Mouse (Mus musculus) ZHBTc4 (cell line): ENCODE results near the gene Gm38392.

ENCODE experiments used
- DNase-seq: peaks from one replicate; pipeline ENCODE4 v3.0.0-alpha.2; 2011; ENCODE audit warnings: low read depth, low spot score

The Gm38392 gene

DNA sequence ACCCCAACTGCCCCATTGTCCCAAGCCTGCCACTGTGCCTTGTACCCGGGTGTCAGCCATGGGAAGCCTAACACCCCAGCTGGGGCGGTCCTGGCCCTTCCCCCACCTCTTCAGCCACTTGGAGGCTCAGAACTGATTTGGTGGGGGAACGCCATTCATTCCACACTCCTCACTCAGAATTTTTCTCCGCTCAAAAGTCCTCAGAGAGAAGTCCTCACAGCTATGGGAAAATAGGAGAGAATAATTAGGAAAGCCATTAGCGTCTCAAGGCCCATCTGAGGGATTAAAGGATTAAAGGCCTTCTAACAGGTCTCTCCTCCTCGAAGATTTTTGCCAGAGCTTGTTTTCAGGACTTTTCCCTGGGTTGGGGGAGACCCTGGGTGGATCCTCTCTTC lies 49.9 kb downstream of the Gm38392 start:
- no peak for DNase-seq

- no peak for DNase-seq
Observed at GRCm38 (mm10) chr3:88235616-88236015, 51.4 kb downstream of the Gm38392 start.

DNA sequence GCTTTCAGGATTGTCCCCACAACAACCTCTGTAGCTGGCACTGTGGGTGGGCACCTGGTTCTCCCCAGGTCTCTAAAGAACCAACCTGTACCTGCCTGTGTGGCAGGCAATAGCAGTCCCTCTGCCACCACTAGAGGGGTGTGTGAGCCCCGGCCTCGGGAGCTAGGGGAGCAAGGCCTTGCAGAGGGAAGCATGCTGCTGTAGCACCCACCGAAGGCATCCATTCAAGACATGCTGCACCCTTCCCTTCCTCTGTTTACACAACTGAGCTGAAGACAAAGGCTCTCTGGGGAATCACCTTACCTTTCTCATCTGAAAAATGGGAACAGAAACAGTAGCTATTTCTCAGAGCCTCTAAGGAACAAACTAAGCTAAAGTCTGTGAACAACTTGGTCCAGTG lies 51.8 kb downstream of the Gm38392 start:
- DNase-seq: peak; percentile 60

- DNase-seq: no peak
Observed at GRCm38 (mm10) chr3:88234041-88234440, 53.0 kb downstream of the Gm38392 start.

DNA sequence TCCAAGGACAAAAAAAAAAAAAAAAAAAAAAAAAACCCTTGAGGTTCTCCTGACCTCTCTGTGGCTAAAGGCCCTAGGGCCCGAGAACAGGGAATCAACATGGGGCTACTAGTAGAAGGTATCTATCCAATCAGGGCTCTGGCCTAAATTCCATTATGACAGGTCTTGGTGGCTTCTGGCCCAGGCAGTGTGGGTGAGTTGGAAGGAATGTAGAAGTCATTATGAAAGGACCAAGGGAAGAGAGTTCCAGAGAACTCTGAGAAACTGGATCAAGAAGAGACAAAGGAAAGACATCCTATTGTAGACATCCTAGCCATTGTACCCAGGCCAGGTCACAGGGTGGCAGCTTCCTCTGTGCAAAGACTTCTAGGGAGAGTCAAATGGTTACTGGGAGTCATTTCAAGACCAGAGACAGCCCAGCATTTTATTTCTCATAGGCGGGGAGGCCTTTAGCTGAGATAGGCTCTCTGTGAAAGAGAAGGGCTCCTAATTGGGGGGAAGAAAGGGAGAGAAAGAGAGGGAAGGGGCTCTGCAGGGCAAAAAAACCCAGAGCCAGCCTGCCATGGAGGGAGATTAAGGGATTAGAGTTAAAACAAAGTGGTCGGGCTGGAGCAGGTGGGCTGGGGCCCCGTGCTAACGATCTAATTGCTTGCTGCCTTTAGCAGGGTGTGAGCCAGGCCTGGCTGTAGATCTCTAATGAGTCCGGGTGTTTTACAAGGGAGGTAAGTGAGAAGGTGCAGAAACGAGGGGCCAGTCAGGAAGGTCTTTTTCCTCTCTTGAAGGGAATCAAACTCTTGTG lies 54.0 kb downstream of the Gm38392 start:
- no peak for DNase-seq

GRCm38 (mm10) chr3:88232301-88232702 lies 54.7 kb downstream of the Gm38392 start:
- DNase-seq: no peak

DNA sequence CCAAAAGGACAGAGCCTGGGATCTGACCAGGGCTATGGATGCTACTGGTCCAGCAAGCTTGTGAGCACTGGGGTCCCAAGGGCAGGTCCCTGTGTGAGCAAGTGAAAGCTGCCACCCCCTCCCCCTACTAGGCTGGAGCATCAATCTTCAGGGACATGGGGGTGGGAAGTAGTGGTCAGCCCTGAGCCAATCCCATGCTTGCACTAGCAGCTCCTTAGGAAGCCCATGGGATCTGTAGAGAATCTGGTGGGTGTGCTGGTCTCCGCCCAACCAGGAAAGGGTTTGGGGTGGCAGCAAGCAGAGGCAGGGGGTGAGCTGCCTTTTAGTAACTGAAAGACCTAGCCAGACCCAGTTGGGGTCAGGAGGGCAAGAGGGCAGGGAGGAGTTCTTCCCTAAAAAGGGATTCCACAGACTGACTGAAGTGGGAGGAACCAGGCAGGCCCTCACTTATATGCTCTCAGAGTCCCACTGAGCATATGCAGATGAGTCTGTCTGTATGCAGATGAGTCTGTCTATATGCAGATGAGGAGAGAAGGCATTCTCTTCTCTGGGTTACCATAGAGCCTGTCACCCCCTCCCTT lies 55.9 kb downstream of the Gm38392 start:
- DNase-seq: peak; percentile 85

GRCm38 (mm10) chr3:88230262-88231047 lies 56.6 kb downstream of the Gm38392 start:
- no peak for DNase-seq

GRCm38 (mm10) chr3:88229526-88229925 lies 57.5 kb downstream of the Gm38392 start:
- no peak for DNase-seq

GRCm38 (mm10) chr3:88228906-88229305 lies 58.1 kb downstream of the Gm38392 start:
- DNase-seq: no peak

DNA sequence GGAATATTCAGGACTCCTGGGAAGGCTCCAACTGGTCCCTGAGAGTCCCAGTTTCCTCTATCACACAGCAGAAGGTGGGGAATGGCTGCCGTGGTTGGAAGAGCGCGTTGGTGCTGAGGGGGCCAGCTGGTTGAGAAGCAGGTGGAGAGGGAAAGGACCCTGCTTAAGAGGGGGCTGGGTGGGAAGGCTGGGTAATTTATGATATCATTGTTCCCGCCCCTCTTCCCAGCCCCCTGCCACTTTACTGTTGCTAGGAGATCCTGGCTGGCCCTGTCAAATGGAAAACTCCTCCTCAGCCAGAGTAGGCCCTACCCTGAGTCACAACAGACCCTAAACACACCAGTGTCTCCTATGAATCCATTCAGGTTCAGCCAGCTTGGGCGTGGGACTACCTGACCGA lies 59.0 kb downstream of the Gm38392 start:
- DNase-seq: no peak

DNA sequence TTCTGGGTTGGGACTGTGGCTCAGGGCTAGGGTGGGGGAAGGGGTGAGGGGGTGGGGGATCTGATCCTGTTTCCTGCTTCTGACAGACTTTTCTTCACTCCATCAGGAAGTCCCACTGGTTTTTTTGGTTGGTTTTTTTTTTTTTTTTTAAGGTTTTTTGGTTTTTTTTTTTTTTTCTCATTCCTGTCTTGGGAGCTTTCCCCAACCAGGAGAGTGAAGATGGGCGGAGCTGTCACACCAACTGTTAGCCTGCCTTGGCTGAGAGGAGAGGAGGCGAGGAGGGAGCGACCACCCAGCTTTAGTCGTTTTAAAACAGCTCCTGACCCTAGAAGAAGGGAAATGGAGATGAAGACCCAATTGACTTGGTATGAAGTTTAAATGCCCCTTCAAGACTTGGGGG lies 59.8 kb downstream of the Gm38392 start:
- DNase-seq: no peak

GRCm38 (mm10) chr3:88226101-88226845 lies 60.7 kb downstream of the Gm38392 start:
- no peak for DNase-seq

DNA sequence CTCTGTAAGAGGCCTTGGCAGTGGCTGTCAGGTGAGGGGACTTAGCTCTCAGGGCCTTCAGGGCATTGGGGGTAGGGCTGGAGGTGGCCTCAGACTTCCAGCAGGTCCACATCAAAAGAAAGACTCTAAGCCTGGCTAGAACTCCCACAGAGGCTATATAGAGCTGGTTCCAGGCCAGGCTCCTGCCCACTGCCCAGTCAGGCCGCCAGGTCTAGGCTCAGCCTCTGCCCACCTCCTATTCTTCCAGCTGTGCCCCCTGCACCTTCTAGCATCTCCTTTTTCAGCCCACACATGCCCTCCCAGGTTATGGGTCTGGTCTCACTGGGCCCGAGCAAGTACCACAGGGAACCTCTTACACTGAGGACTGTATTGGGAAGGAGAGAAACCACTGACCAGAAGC lies 62.1 kb downstream of the Gm38392 start:
- DNase-seq: no peak

DNA sequence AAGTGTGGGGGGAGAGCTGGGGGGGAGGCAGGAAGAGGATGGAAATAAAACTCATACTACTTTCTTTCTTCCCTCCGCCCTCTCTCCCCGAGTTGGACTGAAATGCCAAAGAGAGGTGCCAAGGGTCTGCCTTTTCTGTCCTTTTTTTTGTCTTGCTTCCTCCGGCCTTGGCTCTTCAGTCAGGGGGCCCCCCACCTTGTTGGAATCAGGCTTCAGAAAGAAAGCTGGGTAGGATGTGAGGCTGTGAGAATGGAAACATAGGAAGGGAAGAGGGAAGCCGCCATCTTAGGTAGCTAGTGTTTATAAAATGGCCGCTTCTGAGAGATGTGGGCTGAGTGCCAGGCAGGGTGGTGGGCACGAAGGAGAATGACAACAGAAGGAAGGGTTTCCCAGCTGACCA lies 64.6 kb downstream of the Gm38392 start:
- DNase-seq: no peak

DNA sequence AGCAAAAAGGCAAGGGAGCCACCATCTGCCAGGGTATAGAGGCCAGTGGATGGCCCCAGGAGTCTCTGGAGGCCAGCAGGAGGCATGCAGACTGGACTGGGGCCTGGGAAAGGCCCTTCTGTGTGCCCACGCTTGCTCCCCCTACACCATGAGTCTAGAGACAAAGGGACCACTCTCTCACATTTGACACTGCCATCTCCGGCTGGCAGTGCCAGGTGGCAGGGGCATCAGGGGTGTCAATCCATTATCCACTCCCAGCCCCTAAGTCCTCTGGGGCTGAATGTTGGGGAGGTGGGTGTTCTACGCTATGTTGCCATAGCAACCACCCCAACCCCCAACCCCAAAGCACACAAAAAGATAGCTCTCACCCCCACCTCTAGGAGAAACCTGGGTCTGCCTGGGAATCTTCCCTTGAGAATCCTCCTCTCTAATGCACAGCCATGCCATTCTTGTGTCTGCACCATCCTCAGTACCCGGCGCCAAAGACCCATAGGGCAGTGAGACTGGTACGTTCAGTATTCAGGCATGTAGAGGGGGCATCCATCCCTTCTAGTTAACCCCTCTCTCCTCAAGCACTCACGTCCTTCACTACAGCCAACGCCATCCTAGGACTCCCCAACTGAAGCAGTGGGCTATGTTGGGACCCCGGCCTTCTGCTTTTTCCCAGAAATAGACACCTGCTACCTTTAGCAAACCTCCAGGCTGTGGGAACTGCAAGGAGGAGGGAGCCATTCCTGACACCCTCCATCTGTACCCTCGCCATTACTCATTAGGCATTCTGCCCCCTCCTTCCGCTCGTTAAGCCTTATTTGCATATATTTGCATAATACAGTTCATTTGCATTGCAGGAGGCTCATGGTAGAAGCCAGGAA lies 65.3 kb downstream of the Gm38392 start:
- DNase-seq: no peak

- DNase-seq: peak; percentile 94
Observed at GRCm38 (mm10) chr3:88220842-88221241, 66.2 kb downstream of the Gm38392 start.

- DNase-seq: no peak
Observed at GRCm38 (mm10) chr3:88219940-88220339, 67.1 kb downstream of the Gm38392 start.

DNA sequence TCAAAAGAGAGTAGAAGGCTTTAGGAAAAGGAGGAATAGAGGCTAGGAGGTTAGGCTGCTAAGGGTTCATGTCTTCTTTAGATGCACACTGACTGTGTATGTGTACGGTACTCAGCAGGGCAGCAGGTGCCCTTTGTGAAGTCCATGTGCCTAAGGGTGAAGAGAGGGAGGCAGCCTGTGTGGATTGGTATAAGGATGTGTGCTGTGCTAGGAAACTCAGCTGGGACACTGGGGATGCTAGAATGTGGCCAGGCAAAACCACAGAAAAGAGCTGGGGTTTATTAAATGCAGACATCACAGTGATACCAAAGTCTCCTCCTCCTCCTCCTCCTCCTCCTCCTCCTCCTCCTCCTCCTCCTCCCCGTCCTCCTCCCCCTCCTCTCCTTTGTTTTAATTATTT lies 69.3 kb downstream of the Gm38392 start:
- no peak for DNase-seq

GRCm38 (mm10) chr3:88216534-88217326 lies 70.3 kb downstream of the Gm38392 start:
- no peak for DNase-seq
